ENCODE assay signal across 8 mouse cellular contexts in the genomic region with DNA sequence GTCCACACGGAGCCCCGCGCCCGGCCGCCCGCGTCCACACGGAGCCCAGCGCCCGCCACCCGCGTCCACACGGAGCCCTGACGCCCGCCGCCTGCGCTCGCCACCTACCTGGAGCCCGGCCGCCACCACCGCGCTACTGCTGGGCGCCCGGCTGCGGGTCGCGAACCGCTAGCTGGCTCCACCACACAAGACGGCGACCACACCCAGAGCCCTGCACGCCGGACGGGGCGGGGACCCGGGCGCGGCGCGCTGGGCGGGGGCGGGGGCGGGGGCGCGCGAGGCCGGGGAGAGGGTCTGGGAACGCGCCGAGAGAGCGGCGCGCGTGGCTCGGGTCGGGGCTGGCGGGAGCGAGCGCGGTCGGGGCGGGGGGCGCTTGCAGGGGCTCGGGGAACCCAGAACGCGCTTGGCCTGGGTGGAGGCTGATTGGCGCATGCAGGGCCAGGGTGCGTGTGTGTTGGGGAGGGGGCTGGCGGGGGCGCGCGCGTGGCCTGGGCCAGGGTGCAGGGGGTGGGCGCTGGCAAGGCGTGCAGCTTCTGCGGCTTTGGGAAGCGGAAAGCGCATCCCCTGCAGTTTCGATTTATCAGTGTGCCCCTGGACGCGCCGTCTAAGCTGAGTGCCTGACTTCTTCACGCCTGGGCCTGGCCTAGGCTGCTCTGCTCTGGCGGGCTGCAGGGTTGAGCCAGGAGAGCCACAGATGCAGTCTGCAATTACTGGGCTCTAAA. TPM values are rescaled to one million over a fixed set of nuclear protein-coding genes. Genes with fewer than 3 reads are reported as not detected.
DNase-seq lines count a peak whose midpoint lies in the region; ATAC-seq lines count a peak whose summit lies in the region.

Gene Gnb4 (minus strand): TSS at position 255 of the 722 bp plus-strand sequence.

- 0 out of 2 replicates have a peak within 1 kb of the TSS, but pooled peaks have one; percentile 8 for H3K27ac ChIP-seq in brown adipose tissue, adult 24 weeks (replicated peaks; ENCODE audit: low read depth, low read length)
- H3K27ac ChIP-seq in limb, embryonic 10.5 days = peak within 1 kb of the TSS; percentile 91
- H3K27ac ChIP-seq in midbrain, embryonic 10.5 days (replicated peaks) = peak within 1 kb of the TSS; percentile 87

- DNase-seq in cerebellum, postnatal 10 days = peak; percentile 82 to 87
- no peak for DNase-seq in cerebellum, adult 8-10 months
- DNase-seq in gastrocnemius, postnatal 14 days = peak; percentile 54
- peak; percentile 86 for DNase-seq in limb, embryonic 10.5 days (ENCODE audit: low spot score)
- DNase-seq in midbrain, embryonic 10.5 days (ENCODE audit: low spot score) = peak; percentile 86
- peak; percentile 15 to 31 for DNase-seq in spleen, postnatal 14 days (ENCODE audit: low spot score in 2 of 2)

- H3K27me3 ChIP-seq in limb, embryonic 10.5 days (ENCODE audit: low read depth, poor library complexity, severe bottlenecking) = 0 out of 2 replicates have a peak, but pooled peaks cover 4% of the 10 kb centered on the region
- H3K27me3 ChIP-seq in midbrain, embryonic 10.5 days (ENCODE audit: low read depth, poor library complexity, severe bottlenecking) = no peaks in the 10 kb centered on the region

- H3K4me1 ChIP-seq in brown adipose tissue, adult 24 weeks (ENCODE audit: control insufficient read depth, insufficient read depth, insufficient read length, low read length) = no peaks in the 10 kb centered on the region; the same call in none of the 2 replicates
- peaks cover 10% of the 10 kb centered on the region for H3K4me1 ChIP-seq in limb, embryonic 10.5 days
- H3K4me1 ChIP-seq in midbrain, embryonic 10.5 days = peaks cover 20% of the 10 kb centered on the region

- 2% methylated on average over 83 of the region's 83 CpGs for WGBS in limb, embryonic 10.5 days
- WGBS in midbrain, embryonic 10.5 days = 1% methylated on average over 77 of the region's 83 CpGs

- peak; percentile 58 for ATAC-seq in inflammation-experienced regulatory T-cells, adult 6 months

- H3K36me3 ChIP-seq in limb, embryonic 10.5 days = 0 out of 2 replicates have a peak, but pooled peaks cover 6% of the 10 kb centered on the region
- H3K36me3 ChIP-seq in midbrain, embryonic 10.5 days = 0 out of 2 replicates have a peak, but pooled peaks cover 4% of the 10 kb centered on the region

- intact Hi-C loops in gastrocnemius, postnatal 14 days (cut with DNase I; ENCODE audit: low total_unique reads) = no loop called here

- H3K4me3 ChIP-seq in brown adipose tissue, adult 24 weeks (ENCODE audit: insufficient read depth, low read depth, low read length) = peak within 1 kb of the TSS; percentile 80
- peak within 1 kb of the TSS; percentile 85 for H3K4me3 ChIP-seq in limb, embryonic 10.5 days
- peak within 1 kb of the TSS; percentile 80 for H3K4me3 ChIP-seq in midbrain, embryonic 10.5 days

- H3K9me3 ChIP-seq in limb, embryonic 10.5 days (replicated peaks) = no peaks in the 10 kb centered on the region
- H3K9me3 ChIP-seq in midbrain, embryonic 10.5 days (replicated peaks) = no peaks in the 10 kb centered on the region

RNA-seq across cellular contexts. Expression of gene Gnb4, which starts in this region (rescaled TPM):
- 5.4 and 6.8 TPM in 2 replicates for polyA plus RNA-seq in brown adipose tissue, adult 24 weeks (2012; ENCODE audit: insufficient read depth, insufficient read length, missing spikeins)
- total RNA-seq in gastrocnemius, postnatal 14 days (2021) = 10 to 100 TPM; 14.8 to 18.8 TPM
- polyA plus RNA-seq in inflammation-experienced regulatory T-cells, adult 6 months (2017; shearing (Covaris generic)) = 10 to 100 TPM; 19.0 to 23.9 (median 22.6) TPM
- 35.1 and 35.9 TPM in 2 replicates for polyA plus RNA-seq in limb, embryonic 10.5 days (2016; fragmentation: Nextera tagmentation; extraction: Ambion mirVana)
- 46.4 and 49.4 TPM in 2 replicates for polyA plus RNA-seq in midbrain, embryonic 10.5 days (2016; fragmentation: Nextera tagmentation; extraction: Ambion mirVana)

Comparison
In these comparisons a context has a peak if more than half of its experiments do, and no peak if none do; other contexts are left out.
1. H3K27ac ChIP-seq: peak in every context shown above with its lines; median percentile 91 in limb, embryonic 10.5 days; 87 in midbrain, embryonic 10.5 days; 8 in brown adipose tissue, adult 24 weeks.